Mouse (Mus musculus) ES-Bruce4 (cell line): Measurements from ENCODE around the gene Jund.

Experiments
- CTCF ChIP-seq: IDR thresholded peaks from one replicate; pipeline ENCODE4 v1.8.1; 2011; ENCODE audit warnings: low read depth, low read length
- EP300 ChIP-seq: IDR thresholded peaks from 2 replicates; pipeline ENCODE4 v1.6.1; 2011; ENCODE audit warnings: low read depth, low read length; ENCODE audit not compliant: insufficient read depth
- POLR2A ChIP-seq: IDR thresholded peaks from one replicate; pipeline ENCODE4 v1.8.1; 2011; ENCODE audit warnings: low read length; ENCODE audit not compliant: insufficient read depth

DNA sequence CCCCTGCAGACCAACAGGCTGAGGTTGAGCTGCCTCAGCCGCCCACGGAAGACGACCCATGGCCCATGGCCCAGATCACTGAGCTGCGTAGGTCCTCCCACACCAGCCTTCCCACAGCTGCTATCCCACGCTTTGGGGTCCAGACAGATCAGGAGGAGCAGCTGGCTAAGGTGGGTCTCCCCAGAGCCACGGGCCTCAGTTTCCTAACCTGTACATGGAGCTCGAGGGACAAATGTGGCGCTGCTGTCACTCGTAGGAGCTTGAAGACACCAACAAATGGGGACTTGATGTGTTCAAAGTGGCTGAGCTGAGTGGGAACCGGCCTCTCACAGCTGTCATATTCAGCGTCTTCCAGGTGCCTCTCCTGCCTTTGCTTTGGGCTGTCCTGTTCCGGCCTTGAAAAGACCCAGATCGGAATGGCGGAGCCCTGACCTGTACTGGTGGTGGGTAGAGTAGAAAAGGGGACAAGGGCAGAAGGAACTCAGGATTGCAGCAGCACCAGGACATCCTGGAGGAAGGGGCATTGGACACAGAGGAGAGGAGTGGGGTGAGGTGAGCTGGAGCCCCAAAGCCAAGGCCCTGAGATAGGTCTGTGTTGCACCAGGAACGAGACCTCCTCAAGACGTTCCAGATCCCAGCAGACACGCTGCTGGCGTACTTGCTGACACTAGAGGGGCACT, 48.6 kb downstream of the Jund start:
- TF ChIP-seq POLR2A (no peak), CTCF (no peak), EP300 (no peak)
